Mouse (Mus musculus): ENCODE data around the gene Coro6.

Coro6 gene

GRCm38 (mm10) chr11:77512891-77513810 lies 50.9 kb downstream of the Coro6 start:
- DNase-seq (ENCODE audit: low spot score): peak; percentile 89

- no peak for DNase-seq (ENCODE audit: low spot score)
Measured at GRCm38 (mm10) chr11:77513811-77514170, 51.6 kb downstream of the Coro6 start.

GRCm38 (mm10) chr11:77514281-77514831 lies 52.1 kb downstream of the Coro6 start:
- DNase-seq (ENCODE audit: low spot score): no peak

GRCm38 (mm10) chr11:77514832-77515636 lies 52.8 kb downstream of the Coro6 start, which contains the start of gene Abhd15:
Abhd15 (plus strand) TSS chr11:77515121.
- DNase-seq (ENCODE audit: low spot score): peak; percentile 48

GRCm38 (mm10) chr11:77515637-77516552 lies 53.7 kb downstream of the Coro6 start, which contains the start of gene Trp53i13:
Trp53i13 (minus strand) TSS chr11:77515980.
- DNase-seq (ENCODE audit: low spot score): peak; percentile 31

DNA sequence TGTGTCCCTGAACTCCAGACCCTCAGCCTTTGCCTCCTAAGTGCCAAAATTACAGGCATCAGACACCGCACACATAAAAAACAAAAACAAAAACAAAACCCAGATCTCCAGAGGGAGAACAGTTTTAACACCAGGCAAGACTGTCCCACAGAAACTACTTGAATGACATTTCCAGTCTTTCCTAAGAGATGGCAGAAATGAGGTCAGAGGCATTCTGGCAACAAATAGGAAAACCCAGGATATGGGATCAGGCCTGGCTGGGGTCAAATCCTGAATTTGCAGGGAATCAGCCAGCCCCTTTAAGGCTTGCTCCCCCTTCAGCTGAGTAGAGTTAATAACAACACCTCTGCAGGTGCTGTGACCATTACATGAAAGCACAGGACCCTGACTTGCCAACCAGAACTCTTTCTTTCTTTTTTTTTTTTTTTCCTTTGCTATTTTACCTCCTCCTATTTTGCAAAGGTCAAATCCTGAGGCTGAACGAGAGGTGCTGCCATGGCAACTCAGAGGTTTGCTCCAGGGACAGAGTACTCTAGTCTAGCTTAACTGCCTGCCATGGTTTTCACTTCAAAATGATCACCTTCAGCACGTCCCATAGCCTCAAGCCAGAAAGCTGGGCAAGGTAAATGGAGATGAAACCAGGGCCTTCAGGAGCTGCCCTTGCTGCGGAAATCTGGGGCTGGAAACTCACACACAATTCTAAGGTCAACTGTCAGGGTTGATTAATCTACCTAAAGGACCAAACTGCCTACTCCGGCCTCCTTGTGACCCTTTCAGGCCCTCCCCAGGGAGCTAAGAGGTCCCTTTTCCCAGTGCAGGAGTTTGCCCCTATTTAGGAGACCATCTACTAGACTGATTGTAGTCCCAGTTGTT lies 54.6 kb downstream of the Coro6 start:
- no peak for DNase-seq (ENCODE audit: low spot score)

- DNase-seq (ENCODE audit: low spot score): peak; percentile 50
Measured at GRCm38 (mm10) chr11:77518051-77518798, 56.0 kb downstream of the Coro6 start.

DNA sequence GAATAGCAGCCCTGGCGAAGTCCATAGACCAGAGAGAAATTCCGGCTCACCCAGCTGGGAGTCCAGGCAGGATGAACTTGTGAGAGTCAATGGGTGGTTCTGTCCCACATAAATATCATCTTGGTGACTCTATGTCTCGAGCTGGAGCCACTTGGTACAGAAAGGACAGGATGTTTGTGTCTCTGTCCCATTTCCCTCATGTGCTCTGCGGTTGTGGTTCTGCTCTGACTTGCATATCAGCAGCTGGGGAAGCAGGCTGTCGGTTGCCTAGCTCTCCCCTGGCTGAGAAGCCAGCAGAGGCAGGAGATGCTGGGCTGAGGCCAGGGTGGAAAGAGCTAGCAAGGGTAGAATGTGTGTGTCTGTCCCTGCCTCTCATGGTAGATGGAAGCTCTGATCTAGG lies 56.8 kb downstream of the Coro6 start, which contains the start of gene Gm10392:
Gene Gm10392 (minus strand): TSS at position 156 of the 400 bp plus-strand sequence.
- DNase-seq (ENCODE audit: low spot score): peak; percentile 90
